In the genomic region with DNA sequence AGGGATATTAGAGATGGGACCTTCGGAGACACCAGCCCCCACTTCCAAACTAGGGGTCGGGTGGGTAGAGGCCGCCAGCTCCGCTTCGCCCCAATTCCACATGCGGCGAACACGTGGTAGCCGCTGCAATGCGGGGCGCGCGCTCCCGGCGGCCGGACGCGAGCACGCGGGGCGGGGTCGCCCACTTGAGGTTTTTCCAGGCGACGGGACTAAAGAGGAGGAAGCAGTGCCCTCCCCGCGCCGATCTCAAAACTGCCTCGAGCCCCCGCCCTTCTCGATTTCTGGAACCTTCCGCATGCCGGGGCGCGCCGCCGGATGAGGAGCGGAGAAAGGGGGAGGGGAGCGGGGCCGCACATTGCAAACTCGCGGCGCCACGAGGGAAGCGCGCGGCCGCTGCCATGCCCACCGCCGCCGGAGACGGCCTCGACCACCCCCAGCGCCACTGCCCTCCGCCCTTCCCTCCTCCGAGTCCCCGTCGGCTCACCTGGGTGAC, we compare ENCODE assay signal across 8 mouse cellular contexts. TPM values are rescaled to one million over a fixed set of nuclear protein-coding genes. Genes with fewer than 3 reads are reported as not detected.
A peak's percentile ranks its signal among the peaks of the same experiment; 100 is the strongest.
DNase-seq lines count a peak whose midpoint lies in the region; ATAC-seq lines count a peak whose summit lies in the region.

No protein-coding gene starts in this region.

- H3K9me3 ChIP-seq in hindbrain, embryonic 13.5 days: no peaks in the 10 kb centered on the region

- H3K27ac ChIP-seq in hindbrain, embryonic 13.5 days: peak overlapping the region; percentile 100

- ATAC-seq in hindbrain, embryonic 13.5 days (ENCODE audit: low FRiP score): peak; percentile 29

- H3K27me3 ChIP-seq in hindbrain, embryonic 13.5 days: no peaks in the 10 kb centered on the region

- under 1% methylated on average over 56 of the region's 57 CpGs for WGBS in hindbrain, embryonic 13.5 days

- peaks cover 34% of the 10 kb centered on the region for H3K36me3 ChIP-seq in hindbrain, embryonic 13.5 days

- peaks cover 50% of the 10 kb centered on the region for H3K4me1 ChIP-seq in hindbrain, embryonic 13.5 days (replicated peaks)

- peak; percentile 77 for DNase-seq in MN1 (ENCODE audit: low spot score)
- peak; percentile 93 for DNase-seq in cerebellum, adult 9-10 months
- peak; percentile 88 to 95 for DNase-seq in frontal cortex, adult 2 months (ENCODE audit: extremely low spot score in 1 of 2, low spot score in 1 of 2)
- peak; percentile 85 to 88 for DNase-seq in layer of hippocampus, postnatal 36 days
- peak; percentile 95 for DNase-seq in lung, postnatal 25 days (ENCODE audit: low spot score)
- peak; percentile 79 for DNase-seq in retina, embryonic 14.5 days (ENCODE audit: low spot score)
- peak; percentile 88 for DNase-seq in thymus, postnatal 4 days

- peak overlapping the region; percentile 98 for H3K4me3 ChIP-seq in hindbrain, embryonic 13.5 days

- H3K4me2 ChIP-seq in hindbrain, embryonic 13.5 days: peak overlapping the region; percentile 97

- peak overlapping the region; percentile 100 for H3K9ac ChIP-seq in hindbrain, embryonic 13.5 days

RNA-seq across cellular contexts. Expression of gene Mat2a, which starts 0.5 kb away (rescaled TPM):
- 221 and 223 TPM in 2 replicates for polyA plus RNA-seq in frontal cortex, adult 2 months (2012; rRNA removed)
- 388 and 410 TPM in 2 replicates for polyA plus RNA-seq in hindbrain, embryonic 13.5 days (2015; fragmentation: Nextera tagmentation; extraction: Ambion mirVana)
- 100 to 1,000 TPM; 186 to 194 TPM for total RNA-seq in layer of hippocampus, postnatal 36 days (2021)

RNA-seq across cellular contexts. Expression of gene Ggcx, which starts 24.8 kb away (rescaled TPM):
- polyA plus RNA-seq in frontal cortex, adult 2 months (2012; rRNA removed): 20.3 and 24.4 TPM in 2 replicates
- polyA plus RNA-seq in hindbrain, embryonic 13.5 days (2015; fragmentation: Nextera tagmentation; extraction: Ambion mirVana): 15.3 and 19.4 TPM in 2 replicates
- total RNA-seq in layer of hippocampus, postnatal 36 days (2021): 10 to 100 TPM; 22.6 to 24.0 TPM

RNA-seq across cellular contexts. Expression of gene Vamp8, which starts 48.4 kb away (rescaled TPM):
- 34.0 and 36.6 TPM in 2 replicates for polyA plus RNA-seq in frontal cortex, adult 2 months (2012; rRNA removed)
- 25.9 and 29.4 TPM in 2 replicates for polyA plus RNA-seq in hindbrain, embryonic 13.5 days (2015; fragmentation: Nextera tagmentation; extraction: Ambion mirVana)
- 10 to 100 TPM; 14.7 to 17.3 TPM for total RNA-seq in layer of hippocampus, postnatal 36 days (2021)

RNA-seq across cellular contexts. Expression of gene Vamp5, which starts 58.6 kb away (rescaled TPM):
- 8.7 and 13.3 TPM in 2 replicates for polyA plus RNA-seq in frontal cortex, adult 2 months (2012; rRNA removed)
- polyA plus RNA-seq in hindbrain, embryonic 13.5 days (2015; fragmentation: Nextera tagmentation; extraction: Ambion mirVana): 18.8 and 20.8 TPM in 2 replicates
- total RNA-seq in layer of hippocampus, postnatal 36 days (2021): 1 to 10 TPM; 4.4 to 5.3 TPM

Comparison
In these comparisons a context has a peak if more than half of its experiments do, and no peak if none do; other contexts are left out.
1. Peak in every context shown above with its lines: DNase-seq, ATAC-seq, H3K4me3 ChIP-seq and H3K27ac ChIP-seq.